Mouse (Mus musculus) MEL (cell line): ENCODE data around the gene Xrcc6. TPM values are rescaled to one million over a fixed set of nuclear protein-coding genes. Genes with fewer than 3 reads are reported as not detected.
A peak's percentile ranks its signal among the peaks of the same experiment; 100 is the strongest.

Experiments used
- DNase-seq: peaks from one replicate; pipeline ENCODE4 v3.0.0; 2011; ENCODE audit warnings: low read depth, low spot score
- H3K27ac ChIP-seq: 2 replicates; pipeline ENCODE4 v1.5.1; 2012; ENCODE audit warnings: low read depth, mild to moderate bottlenecking, control low read depth, low read length, moderate library complexity; ENCODE audit not compliant: control insufficient read depth
- H3K27me3 ChIP-seq, 2 experiments: fragments of 150-350 bp in 1 of 2; sonication (generic) in 1 of 2; 2 replicates each; pipeline ENCODE4 v1.6.1; 2012; ENCODE audit warnings: low read length in 2 of 2, mild to moderate bottlenecking in 2 of 2, improper control_type of control experiment in 1 of 2, moderate library complexity in 1 of 2; ENCODE audit not compliant: insufficient read depth in 2 of 2, control insufficient read depth in 1 of 2
- H3K36me3 ChIP-seq, 2 experiments: 2 replicates each; pipeline ENCODE4 v1.6.1; 2012 to 2014; ENCODE audit warnings: low read length in 2 of 2, improper control_type of control experiment in 1 of 2, inconsistent platforms in 1 of 2, mild to moderate bottlenecking in 1 of 2; ENCODE audit not compliant: insufficient read depth in 2 of 2, control insufficient read depth in 1 of 2
- H3K4me1 ChIP-seq, 2 experiments: fragments of 150-350 bp in 1 of 2; sonication (generic) in 1 of 2; 2 replicates each; pipeline ENCODE4 v1.6.1; 2012; ENCODE audit warnings: low read length in 2 of 2, improper control_type of control experiment in 1 of 2, mild to moderate bottlenecking in 1 of 2; ENCODE audit not compliant: insufficient read depth in 2 of 2, control insufficient read depth in 1 of 2
- H3K4me3 ChIP-seq, 2 experiments: fragments of 150-350 bp in 1 of 2; sonication (generic) in 1 of 2; 2 replicates each; pipeline ENCODE4 v1.5.1; 2012; ENCODE audit warnings: low read depth in 2 of 2, low read length in 2 of 2, mild to moderate bottlenecking in 2 of 2, moderate library complexity in 2 of 2, control low read depth in 1 of 2, improper control_type of control experiment in 1 of 2; ENCODE audit not compliant: control insufficient read depth in 1 of 2, insufficient read depth in 1 of 2
- H3K79me2 ChIP-seq: 2 replicates; pipeline ENCODE4 v1.6.1; 2012; ENCODE audit warnings: mild to moderate bottlenecking, low read length, moderate library complexity; ENCODE audit not compliant: control insufficient read depth, poor library complexity, insufficient read depth
- H3K9ac ChIP-seq: 2 replicates; pipeline ENCODE4 v1.6.1; 2012; ENCODE audit warnings: low read depth, mild to moderate bottlenecking, control low read depth, low read length, moderate library complexity; ENCODE audit not compliant: control insufficient read depth, poor library complexity, severe bottlenecking
- H3K9me3 ChIP-seq: fragments of 150-350 bp; sonication (generic); replicated peaks from 2 replicates; pipeline ENCODE4 v1.6.1; 2012; ENCODE audit warnings: mild to moderate bottlenecking, low read length, improper control_type of control experiment, moderate library complexity; ENCODE audit not compliant: insufficient read depth
- BHLHE40 ChIP-seq: IDR thresholded peaks from 2 replicates; pipeline ENCODE4 v1.6.1; 2012; ENCODE audit warnings: low read depth, mild to moderate bottlenecking, inconsistent platforms, low read length, improper control_type of control experiment, borderline replicate concordance
- CHD1 ChIP-seq: IDR thresholded peaks from 2 replicates; pipeline ENCODE4 v1.6.1; 2012; ENCODE audit warnings: low read depth, mild to moderate bottlenecking, inconsistent platforms, low read length, improper control_type of control experiment
- EP300 ChIP-seq, 2 experiments: IDR thresholded peaks; 2 replicates each; pipeline ENCODE4 v1.6.1; 2011; ENCODE audit warnings: improper control_type of control experiment in 2 of 2, low read length in 2 of 2, low read depth in 1 of 2, mild to moderate bottlenecking in 1 of 2
- ETS1 ChIP-seq: IDR thresholded peaks from 2 replicates; pipeline ENCODE4 v1.6.1; 2012; ENCODE audit warnings: low read depth, mild to moderate bottlenecking, inconsistent platforms, low read length, improper control_type of control experiment, moderate library complexity
- GATA1 ChIP-seq: IDR thresholded peaks from 2 replicates; pipeline ENCODE4 v1.6.1; 2011; ENCODE audit warnings: low read depth, low read length, improper control_type of control experiment
- JUND ChIP-seq: IDR thresholded peaks from 2 replicates; pipeline ENCODE4 v1.6.1; 2011; ENCODE audit warnings: low read depth, mild to moderate bottlenecking, improper control_type of control experiment, low read length
- KAT2A ChIP-seq: conservative IDR thresholded peaks from 2 replicates; pipeline ENCODE4 v1.6.1; 2012; ENCODE audit warnings: low read depth, low read length, improper control_type of control experiment, inconsistent platforms
- MAFK ChIP-seq: IDR thresholded peaks from 2 replicates; pipeline ENCODE4 v1.6.1; 2011; ENCODE audit warnings: low read depth, mild to moderate bottlenecking, low read length, improper control_type of control experiment, borderline replicate concordance
- MAX ChIP-seq: IDR thresholded peaks from 2 replicates; pipeline ENCODE4 v1.6.1; 2011; ENCODE audit warnings: low read length, improper control_type of control experiment
- MEF2A ChIP-seq: IDR thresholded peaks from 2 replicates; pipeline ENCODE4 v1.6.1; 2014; ENCODE audit warnings: low read depth, mild to moderate bottlenecking, inconsistent platforms, low read length, improper control_type of control experiment; ENCODE audit not compliant: poor library complexity, insufficient replicate concordance, severe bottlenecking; ENCODE audit errors: extremely low read depth
- MXI1 ChIP-seq: IDR thresholded peaks from 2 replicates; pipeline ENCODE4 v1.6.1; 2011; ENCODE audit warnings: mild to moderate bottlenecking, low read depth, low read length, improper control_type of control experiment
- MYC ChIP-seq: IDR thresholded peaks from 2 replicates; pipeline ENCODE4 v1.6.1; 2011; ENCODE audit warnings: low read depth, mild to moderate bottlenecking, low read length, improper control_type of control experiment, moderate library complexity
- NELFE ChIP-seq: IDR thresholded peaks from 2 replicates; pipeline ENCODE4 v1.6.1; 2011; ENCODE audit warnings: low read depth, low read length, improper control_type of control experiment
- NRF1 ChIP-seq: IDR thresholded peaks from 2 replicates; pipeline ENCODE4 v1.6.1; 2014; ENCODE audit warnings: low read depth, mild to moderate bottlenecking, inconsistent platforms, low read length, improper control_type of control experiment, moderate library complexity; ENCODE audit not compliant: poor library complexity, insufficient read depth, severe bottlenecking
- RCOR1 ChIP-seq: IDR thresholded peaks from 2 replicates; pipeline ENCODE4 v1.6.1; 2012; ENCODE audit warnings: low read depth, mild to moderate bottlenecking, inconsistent platforms, low read length, improper control_type of control experiment
- SIN3A ChIP-seq: IDR thresholded peaks from 2 replicates; pipeline ENCODE4 v1.6.1; 2012; ENCODE audit warnings: low read length, improper control_type of control experiment, inconsistent platforms
- SMC3 ChIP-seq: IDR thresholded peaks from 2 replicates; pipeline ENCODE4 v1.6.1; 2011; ENCODE audit warnings: low read depth, low read length, improper control_type of control experiment
- TAL1 ChIP-seq: IDR thresholded peaks from 2 replicates; pipeline ENCODE4 v1.6.1; 2012; ENCODE audit warnings: mild to moderate bottlenecking, inconsistent platforms, low read length, moderate library complexity, mixed read lengths
- TBP ChIP-seq: IDR thresholded peaks from 2 replicates; pipeline ENCODE4 v1.8.0; 2011; ENCODE audit warnings: low read depth, low read length, improper control_type of control experiment
- TCF12 ChIP-seq: IDR thresholded peaks from 2 replicates; pipeline ENCODE4 v1.6.1; 2014; ENCODE audit warnings: low read depth, mild to moderate bottlenecking, inconsistent platforms, low read length, improper control_type of control experiment, moderate library complexity
- ZMIZ1 ChIP-seq: IDR thresholded peaks from 2 replicates; pipeline ENCODE4 v1.6.1; 2012; ENCODE audit warnings: low read depth, mild to moderate bottlenecking, inconsistent platforms, low read length, improper control_type of control experiment, moderate library complexity
- polyA plus RNA-seq, 2 experiments: library from polyadenylated mRNA; stranded (reverse) in 1 of 2; unstranded in 1 of 2; fragments of >175 nt in 1 of 2; fragments of >200 nt in 1 of 2; gene quantifications; 2 replicates each; pipeline versions ENCODE4 v1.2.1 to v1.2.4; 2012; ENCODE audit warnings: low replicate concordance in 2 of 2, low read depth in 1 of 2; ENCODE audit not compliant: insufficient read length in 2 of 2, insufficient read depth in 1 of 2, missing spikeins in 1 of 2
- total RNA-seq: library from RNA; depleted of rRNA; stranded (reverse); fragments of 300-350 nt; gene quantifications from 2 replicates; pipeline ENCODE4 v1.2.3, GENCODE M21; 2012

The Xrcc6 gene
- total and polyA plus RNA-seq, 3 experiments: 108 TPM; not detected in 1

DNA sequence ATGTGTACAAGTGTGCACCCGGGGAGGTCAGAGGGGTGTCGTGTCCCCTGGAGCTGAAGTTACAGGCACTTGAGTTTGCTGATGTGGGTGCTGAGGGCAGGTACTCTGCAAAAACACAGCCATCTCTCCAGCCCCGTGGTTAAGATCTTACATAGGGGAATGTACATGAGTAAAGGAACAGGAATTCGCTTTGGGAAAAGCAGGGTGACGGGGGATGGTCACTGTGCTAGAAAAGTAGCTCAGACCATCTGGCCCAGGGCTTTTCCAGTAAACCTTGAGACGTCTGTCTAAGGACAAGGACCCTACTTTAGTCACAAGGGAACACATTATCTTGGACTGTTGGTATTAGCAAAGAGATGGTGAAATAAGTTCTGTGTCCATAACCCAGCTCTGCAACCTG lies 24.3 kb downstream of the Xrcc6 start:
- Histone ChIP-seq H3K4me1 (peaks cover 12 to 20% of the 10 kb centered on the region in 2 experiments), H3K36me3 (peaks cover 6 to 16% of the 10 kb centered on the region in 2 experiments), H3K27ac (no peak overlapping the region), H3K27me3 (no peaks in the 10 kb centered on the region), H3K79me2 (peaks cover 43% of the 10 kb centered on the region), H3K9me3 (no peaks in the 10 kb centered on the region), H3K9ac (no peak overlapping the region), H3K4me3 (no peak overlapping the region)
- TF ChIP-seq EP300 (IDR thresholded peaks at IDR 0.05; ENCODE audit: low read depth in 1 of 2, low read length in 2 of 2) (no peak), JUND (no peak)
- no peak for DNase-seq

DNA sequence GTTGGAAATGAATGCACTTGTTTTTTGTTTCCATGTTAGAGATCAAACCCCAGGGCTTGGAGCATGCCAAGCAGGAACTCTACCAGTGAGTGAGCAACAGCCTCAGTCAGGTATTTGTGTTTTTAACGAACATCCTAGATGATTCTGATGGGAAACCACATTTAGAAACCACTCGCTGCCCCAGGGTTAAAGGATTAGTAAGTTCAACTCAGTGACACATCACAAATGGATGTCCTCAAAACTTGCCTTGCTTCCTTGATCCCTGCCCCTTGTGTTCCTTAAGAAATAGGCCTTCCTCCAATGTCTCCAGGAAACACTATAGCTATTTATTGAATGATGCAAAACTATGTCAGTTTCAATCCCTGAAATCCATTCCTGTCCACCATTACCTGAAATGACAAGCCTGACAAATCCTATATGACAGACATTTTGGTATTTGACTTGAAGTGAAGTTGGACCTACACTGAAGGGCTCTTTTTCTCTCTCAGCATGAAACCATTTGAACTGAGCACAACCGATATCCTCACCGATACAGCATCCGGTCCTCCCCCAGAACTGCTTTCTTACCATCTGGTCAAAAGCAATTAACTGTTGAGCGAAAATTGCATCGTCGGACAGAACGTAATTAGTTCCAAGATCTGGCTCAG lies 27.2 kb downstream of the Xrcc6 start:
- peak; percentile 55 for DNase-seq
- TF ChIP-seq CHD1 (0 out of 2 replicates have a peak, but pooled peaks have one; percentile 20), ETS1 (0 out of 2 replicates have a peak, but pooled peaks have one; percentile 7), SIN3A (peak; percentile 74), RCOR1 (no peak), TBP (no peak)
- TF ChIP-seq, all 39 proteins: peak for 3
- H3K9me3 ChIP-seq: no peaks in the 10 kb centered on the region
- no peaks in the 10 kb centered on the region for H3K27me3 ChIP-seq
- H3K27ac ChIP-seq: peak overlapping the region; percentile 25
- peak overlapping the region; percentile 72 to 99 for H3K4me3 ChIP-seq
- H3K36me3 ChIP-seq: peaks cover 5 to 30% of the 10 kb centered on the region in 2 experiments
- peaks cover 8 to 25% of the 10 kb centered on the region in 2 experiments; a peak in 3 of 4 replicates for H3K4me1 ChIP-seq
- H3K9ac ChIP-seq: peak overlapping the region; percentile 88
- peaks cover 43% of the 10 kb centered on the region for H3K79me2 ChIP-seq

DNA sequence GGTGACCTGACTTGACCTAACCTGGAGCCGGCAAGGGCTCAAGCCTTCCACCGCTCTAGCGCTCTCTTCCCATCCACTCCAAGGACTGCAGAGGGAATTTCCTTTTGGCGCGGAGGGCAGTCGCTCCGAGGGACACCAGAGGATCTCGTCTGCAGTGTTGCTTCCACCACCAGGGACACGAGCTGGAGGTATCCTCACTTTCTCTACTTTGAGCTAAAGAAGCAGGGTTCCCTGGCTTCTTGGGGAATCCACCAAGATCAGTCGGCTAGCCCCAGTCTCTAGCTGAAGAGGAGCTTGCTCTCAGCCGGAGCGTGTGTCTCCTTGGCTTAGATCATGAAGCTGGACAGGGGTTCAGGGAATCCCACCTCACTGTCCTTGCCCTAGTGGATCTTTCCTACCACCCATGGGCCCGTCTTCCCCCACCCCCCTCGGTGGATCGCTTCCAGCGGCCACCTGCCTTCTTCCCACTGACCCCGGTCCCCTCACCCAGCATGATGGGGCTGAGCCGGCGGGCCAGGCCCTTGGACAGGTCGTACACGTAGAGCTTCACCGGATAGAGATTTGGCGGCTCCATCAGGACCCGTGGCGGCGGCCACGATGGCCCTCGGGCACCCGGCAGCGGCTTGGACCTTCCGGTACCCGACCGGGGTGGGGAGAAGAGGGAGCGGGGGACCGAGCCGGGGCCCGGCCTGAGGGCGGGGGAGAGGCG lies 27.9 kb downstream of the Xrcc6 start:
- peak overlapping the region; percentile 88 for H3K9ac ChIP-seq
- H3K36me3 ChIP-seq: peaks cover 7 to 31% of the 10 kb centered on the region in 2 experiments
- H3K4me1 ChIP-seq: peaks cover 8 to 26% of the 10 kb centered on the region in 2 experiments; a peak in 3 of 4 replicates
- H3K27ac ChIP-seq: peak overlapping the region; percentile 25
- no peak for TF ChIP-seq TCF12
- no peak for TF ChIP-seq TAL1
- TF ChIP-seq MXI1: peak; percentile 20; the same call in 1 of the 2 replicates
- TF ChIP-seq MAX: no peak
- TF ChIP-seq CHD1: 0 out of 2 replicates have a peak, but pooled peaks have one; percentile 50
- TF ChIP-seq BHLHE40: no peak
- no peak for TF ChIP-seq RCOR1
- no peak for TF ChIP-seq KAT2A
- no peak for TF ChIP-seq MAFK
- no peak for TF ChIP-seq MYC
- TF ChIP-seq MEF2A: no peak
- no peak for TF ChIP-seq GATA1
- no peak for TF ChIP-seq TBP
- no peak for TF ChIP-seq ZMIZ1
- TF ChIP-seq SMC3: no peak
- TF ChIP-seq NELFE: no peak
- no peak for TF ChIP-seq NRF1
- no peak for TF ChIP-seq ETS1
- TF ChIP-seq SIN3A: peak; percentile 51; the same call in 1 of the 2 replicates
- H3K9me3 ChIP-seq: no peaks in the 10 kb centered on the region
- peaks cover 43% of the 10 kb centered on the region for H3K79me2 ChIP-seq
- H3K4me3 ChIP-seq: peak overlapping the region; percentile 72 to 99
- peak; percentile 62 for DNase-seq
- no peaks in the 10 kb centered on the region for H3K27me3 ChIP-seq
